15 mouse cellular contexts compared by ENCODE assay signal in the genomic region with DNA sequence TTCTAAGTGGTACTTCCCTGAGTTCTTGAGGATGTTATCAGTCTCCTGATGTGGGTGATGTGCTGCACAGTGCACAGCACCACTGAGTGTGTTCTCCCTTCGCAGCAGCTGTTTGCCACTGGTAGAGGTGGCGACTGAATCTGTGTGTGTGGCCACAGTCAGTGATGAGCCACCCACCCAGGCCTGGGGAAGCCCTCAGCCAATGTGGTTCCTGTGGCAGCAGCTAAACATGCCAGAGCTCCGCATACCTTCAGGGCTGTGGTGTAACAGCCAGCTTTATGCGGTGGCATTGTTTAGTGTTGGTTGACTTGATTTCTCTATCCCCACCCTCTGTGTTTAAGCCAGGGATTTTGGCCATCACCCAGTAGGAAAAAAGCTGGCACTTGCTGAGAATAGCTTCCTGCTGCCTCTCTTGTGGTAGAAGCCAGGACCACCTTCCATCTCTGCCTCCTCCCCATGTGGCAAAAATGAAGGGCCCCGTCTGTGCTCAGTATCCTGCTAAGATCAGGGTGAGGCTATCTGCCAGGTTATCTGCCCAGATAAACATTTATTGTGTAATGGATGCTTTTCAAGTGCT.
DNase-seq lines count a peak whose midpoint lies in the region; ATAC-seq and TF ChIP-seq lines count a peak whose summit lies in the region.
"Had no signal": no experiment of that assay in that cellular context is flagged by ENCODE, and none has a peak within 500 bp of the region (broad histone marks: within the 10 kb centered on the region; RNA-seq: fewer than 3 reads in every experiment).

No protein-coding gene starts in this region.

- H3K79me2 ChIP-seq in heart, adult 2 months (replicated peaks; ENCODE audit: control insufficient read depth, insufficient read depth, low read length), result no peaks in the 10 kb centered on the region

- TF ChIP-seq EP300 in heart, adult 2 months (IDR thresholded peaks at IDR 0.05; ENCODE audit: insufficient read depth, low read depth, low read length), result no peak

- DNase-seq in heart, adult 2 months, result no peak
- DNase-seq in heart, postnatal 10 days, result no peak
- peak; percentile 33 for DNase-seq in lung, postnatal 10 days
- DNase-seq in lung, adult 2 months, result no peak
- DNase-seq in brain, embryonic 14.5 days (ENCODE audit: low read depth), result peak; percentile 36
- DNase-seq in layer of hippocampus, postnatal 10 days (ENCODE audit: low spot score in 2 of 2), result peak; percentile 51 to 52
- DNase-seq: heart, adult 18-20 months; kidney, postnatal 25 days; right cerebral cortex, postnatal 14 days; thymus, postnatal 4 days had no signal

- ATAC-seq in heart, embryonic 11.5 days (replicated peaks; ENCODE audit: insufficient number of reproducible peaks, low FRiP score, low TSS enrichment), result no peak
- ATAC-seq in intestine, embryonic 16.5 days, result no peak
- ATAC-seq: forebrain, embryonic 16.5 days had no signal

- H3K4me2 ChIP-seq in heart, embryonic 11.5 days, result no peak overlapping the region
- no peak overlapping the region for H3K4me2 ChIP-seq in intestine, embryonic 16.5 days (ENCODE audit: low read depth, low read length)
- H3K4me2 ChIP-seq: neural tube, embryonic 12.5 days had no signal

- 67% methylated on average over 5 of the region's 5 CpGs for WGBS in heart, adult 2 months
- 42% methylated on average over 5 of the region's 5 CpGs for WGBS in lung, adult 2 months
- WGBS in heart, embryonic 11.5 days (ENCODE audit: insufficient replicate concordance), result 65% methylated on average over 5 of the region's 5 CpGs
- WGBS in intestine, embryonic 16.5 days, result 71% methylated on average over 5 of the region's 5 CpGs

- H3K9ac ChIP-seq in heart, adult 2 months (ENCODE audit: low read depth, low read length), result no peak overlapping the region
- no peak overlapping the region for H3K9ac ChIP-seq in heart, embryonic 11.5 days (ENCODE audit: low read depth, low read length)
- H3K9ac ChIP-seq in intestine, embryonic 16.5 days (ENCODE audit: low read depth, low read length), result no peak overlapping the region
- H3K9ac ChIP-seq: neural tube, embryonic 12.5 days had no signal

- TF ChIP-seq CTCF in heart, adult 2 months (IDR thresholded peaks at IDR 0.05), result no peak
- no peak for TF ChIP-seq CTCF in lung, adult 2 months (IDR thresholded peaks at IDR 0.05; ENCODE audit: insufficient read depth, low read length)
- no peak for TF ChIP-seq CTCF in brain, embryonic 14.5 days (IDR thresholded peaks at IDR 0.05; ENCODE audit: borderline replicate concordance, extremely low read depth, insufficient read depth, insufficient read length)

- intact Hi-C loops in heart, adult 2 months (cut with DNase I), result no loop called here
- intact Hi-C loops in heart, postnatal 10 days (cut with DNase I), result no loop called here

- no peak for TF ChIP-seq POLR2A in heart, adult 2 months (IDR thresholded peaks at IDR 0.05; ENCODE audit: insufficient read depth, low read depth, low read length)
- TF ChIP-seq POLR2A in lung, adult 2 months (IDR thresholded peaks at IDR 0.05; ENCODE audit: borderline replicate concordance, extremely low read depth, low read depth, low read length), result no peak
- TF ChIP-seq POLR2A in brain, embryonic 14.5 days (IDR thresholded peaks at IDR 0.05; ENCODE audit: borderline replicate concordance, extremely low read depth, insufficient read depth, insufficient read length, poor library complexity, severe bottlenecking), result no peak

- no peaks in the 10 kb centered on the region for H3K9me3 ChIP-seq in heart, embryonic 11.5 days (replicated peaks; ENCODE audit: control insufficient read depth, low read length)
- no peaks in the 10 kb centered on the region for H3K9me3 ChIP-seq in intestine, embryonic 16.5 days (ENCODE audit: control insufficient read depth, low read length)
- H3K9me3 ChIP-seq: megakaryocyte, embryonic 14.5 days; neural tube, embryonic 12.5 days had no signal

- H3K36me3 ChIP-seq in heart, adult 2 months (ENCODE audit: control insufficient read depth, insufficient read depth, low read length), result peaks cover 7% of the 10 kb centered on the region
- no peaks in the 10 kb centered on the region for H3K36me3 ChIP-seq in heart, embryonic 11.5 days (ENCODE audit: control insufficient read depth, insufficient read depth, low read length)
- 0 out of 2 replicates have a peak, but pooled peaks cover under 1% of the 10 kb centered on the region for H3K36me3 ChIP-seq in intestine, embryonic 16.5 days (ENCODE audit: control insufficient read depth, insufficient read depth, low read length)
- H3K36me3 ChIP-seq: neural tube, embryonic 12.5 days had no signal

- peak overlapping the region; percentile 13; the same call in 1 of the 2 replicates for H3K27ac ChIP-seq in heart, adult 2 months
- H3K27ac ChIP-seq in heart, embryonic 11.5 days (ENCODE audit: low read depth, low read length), result no peak overlapping the region
- no peak overlapping the region for H3K27ac ChIP-seq in intestine, embryonic 16.5 days (ENCODE audit: low read length)
- H3K27ac ChIP-seq: neural tube, embryonic 12.5 days had no signal

- H3K4me1 ChIP-seq in heart, adult 2 months (ENCODE audit: control insufficient read depth, insufficient read depth, low read length), result peaks cover 11% of the 10 kb centered on the region
- H3K4me1 ChIP-seq in lung, adult 2 months (ENCODE audit: control insufficient read depth, insufficient read depth, low read length), result peaks cover 13% of the 10 kb centered on the region
- H3K4me1 ChIP-seq in heart, embryonic 11.5 days (ENCODE audit: control insufficient read depth, insufficient read depth, low read length), result no peaks in the 10 kb centered on the region; the same call in none of the 2 replicates
- H3K4me1 ChIP-seq in intestine, embryonic 16.5 days (ENCODE audit: control insufficient read depth, insufficient read depth, low read length), result no peaks in the 10 kb centered on the region
- H3K4me1 ChIP-seq: neural tube, embryonic 12.5 days had no signal

- no peak overlapping the region for H3K4me3 ChIP-seq in heart, adult 2 months
- H3K4me3 ChIP-seq in lung, adult 2 months (replicated peaks; ENCODE audit: extremely low read depth, low read depth, low read length), result no peak overlapping the region
- no peak overlapping the region for H3K4me3 ChIP-seq in heart, embryonic 11.5 days (ENCODE audit: low read depth, low read length)
- H3K4me3 ChIP-seq in intestine, embryonic 16.5 days (ENCODE audit: low read length), result no peak overlapping the region
- H3K4me3 ChIP-seq: megakaryocyte, embryonic 14.5 days; neural tube, embryonic 12.5 days had no signal

- H3K27me3 ChIP-seq in heart, adult 2 months (ENCODE audit: control insufficient read depth, insufficient read depth, low read length), result no peaks in the 10 kb centered on the region
- H3K27me3 ChIP-seq in heart, embryonic 11.5 days (ENCODE audit: control insufficient read depth, insufficient read depth, low read length), result no peaks in the 10 kb centered on the region
- no peaks in the 10 kb centered on the region for H3K27me3 ChIP-seq in intestine, embryonic 16.5 days (replicated peaks; ENCODE audit: control insufficient read depth, insufficient read depth, low read length)
- H3K27me3 ChIP-seq: megakaryocyte, embryonic 14.5 days; neural tube, embryonic 12.5 days had no signal

Comparison
In these comparisons a context has a peak if more than half of its experiments do, and no peak if none do; other contexts are left out.
1. DNase-seq: peak in lung, postnatal 10 days (single experiment), brain, embryonic 14.5 days (single experiment) and layer of hippocampus, postnatal 10 days (2 of 2); none in heart, adult 2 months (0 of 2), heart, postnatal 10 days (0 of 2) and lung, adult 2 months (single experiment).